Mouse (Mus musculus) olfactory bulb, adult 2 months (tissue): Measurements from ENCODE around the gene Spp2.

ENCODE experiments used
- CTCF ChIP-seq: fragments of 200-500 bp; IDR thresholded peaks from 2 replicates; pipeline ENCODE4 v1.5.1; 2012; ENCODE audit warnings: low read depth, mild to moderate bottlenecking, low read length, moderate library complexity; ENCODE audit not compliant: insufficient read depth
- POLR2A ChIP-seq: fragments of 200-500 bp; IDR thresholded peaks from 2 replicates; pipeline ENCODE4 v1.6.1; 2012; ENCODE audit warnings: mild to moderate bottlenecking, low read depth, low read length, moderate library complexity; ENCODE audit not compliant: insufficient read depth

GRCm38 (mm10) chr1:88406078-88406806 is 519 bp upstream of the Spp2 start:
- no peak for TF ChIP-seq CTCF
- TF ChIP-seq POLR2A, result no peak
